Mouse (Mus musculus) heart, embryonic 11.5 days (tissue): Measurements from ENCODE around the gene Zmynd10. TPM values are rescaled to one million over a fixed set of nuclear protein-coding genes. Genes with fewer than 3 reads are reported as not detected.

Experiments used
- ATAC-seq: fragments of 200-750 bp; cut with Nextera tagmentation; replicated peaks from 2 replicates; pipeline ENCODE4 v1.8.0; 2017; ENCODE audit warnings: moderate library complexity; ENCODE audit not compliant: insufficient number of reproducible peaks, low FRiP score, low TSS enrichment
- H3K27ac ChIP-seq: fragments of 300-500 bp; sonication (generic); 2 replicates; pipeline ENCODE4 v1.5.1; 2014; ENCODE audit warnings: mild to moderate bottlenecking, low read depth, low read length
- H3K27me3 ChIP-seq: fragments of 300-500 bp; sonication (generic); 2 replicates; pipeline ENCODE4 v1.6.1; 2014; ENCODE audit warnings: mild to moderate bottlenecking, low read length, mixed read lengths; ENCODE audit not compliant: control insufficient read depth, insufficient read depth
- H3K36me3 ChIP-seq: fragments of 300-500 bp; sonication (generic); 2 replicates; pipeline ENCODE4 v1.6.1; 2014; ENCODE audit warnings: mild to moderate bottlenecking, low read length, moderate library complexity, mixed read lengths; ENCODE audit not compliant: control insufficient read depth, insufficient read depth
- H3K4me1 ChIP-seq: fragments of 300-500 bp; sonication (generic); 2 replicates; pipeline ENCODE4 v1.6.1; 2014; ENCODE audit warnings: low read length; ENCODE audit not compliant: control insufficient read depth, insufficient read depth
- H3K4me2 ChIP-seq: fragments of 300-500 bp; sonication (generic); 2 replicates; pipeline ENCODE4 v1.6.1; 2014; ENCODE audit warnings: mild to moderate bottlenecking, moderate library complexity
- H3K4me3 ChIP-seq: fragments of 300-500 bp; sonication (generic); 2 replicates; pipeline ENCODE4 v1.5.1; 2014; ENCODE audit warnings: low read depth, low read length
- H3K9ac ChIP-seq: fragments of 300-500 bp; sonication (generic); 2 replicates; pipeline ENCODE4 v1.6.1; 2014; ENCODE audit warnings: mild to moderate bottlenecking, low read depth, low read length, moderate library complexity
- H3K9me3 ChIP-seq: fragments of 300-500 bp; sonication (generic); replicated peaks from 2 replicates; pipeline ENCODE4 v1.6.1; 2016; ENCODE audit warnings: low read length; ENCODE audit not compliant: control insufficient read depth
- WGBS: fragments of 180-500 bp; shearing (Covaris S2); extraction: QIAGEN DNeasy Blood & Tissue Kit; methylation state at CpG from one replicate; pipeline ENCODE4 v1.1.7; 2014; ENCODE audit not compliant: insufficient replicate concordance; 5-methylcytosine and 5-hydroxymethylcytosine counted together
- polyA plus RNA-seq: library from polyadenylated mRNA; unstranded; fragments of >200 nt; fragmentation: Nextera tagmentation; extraction: Ambion mirVana; gene quantifications from 2 replicates; pipeline ENCODE4 v1.2.1, GENCODE M21; 2014

The Zmynd10 gene
- polyA plus RNA-seq, 1 experiment from 2014 or later, result not detected

GRCm38 (mm10) chr9:107542721-107543120, 4.4 kb upstream of the Zmynd10 start:
- 0 out of 2 replicates have a peak, but pooled peaks cover 2% of the 10 kb centered on the region for H3K27me3 ChIP-seq
- peak overlapping the region; percentile 67 for H3K9ac ChIP-seq
- 0 out of 2 replicates have a peak, but pooled peaks cover 9% of the 10 kb centered on the region for H3K36me3 ChIP-seq
- H3K9me3 ChIP-seq, result no peaks in the 10 kb centered on the region
- no peak for ATAC-seq
- peaks cover 23% of the 10 kb centered on the region for H3K4me1 ChIP-seq
- peak overlapping the region; percentile 60 for H3K4me3 ChIP-seq
- peak overlapping the region; percentile 73 for H3K4me2 ChIP-seq
- no peak overlapping the region for H3K27ac ChIP-seq
- WGBS, result 37% methylated on average over 8 of the region's 8 CpGs

- Histone ChIP-seq H3K4me2 (no peak overlapping the region; the same call in 1 of the 2 replicates), H3K4me3 (no peak overlapping the region), H3K4me1 (peaks cover 23% of the 10 kb centered on the region), H3K36me3 (0 out of 2 replicates have a peak, but pooled peaks cover 7% of the 10 kb centered on the region), H3K9ac (no peak overlapping the region), H3K27ac (no peak overlapping the region), H3K27me3 (0 out of 2 replicates have a peak, but pooled peaks cover 3% of the 10 kb centered on the region), H3K9me3 (no peaks in the 10 kb centered on the region)
- ATAC-seq, result no peak
- WGBS, result 84% methylated on average over 11 of the region's 11 CpGs
Measured at GRCm38 (mm10) chr9:107543299-107543698, 3.8 kb upstream of the Zmynd10 start.

- Histone ChIP-seq H3K4me1 (peaks cover 23% of the 10 kb centered on the region), H3K4me2 (no peak overlapping the region), H3K4me3 (no peak overlapping the region), H3K9ac (no peak overlapping the region), H3K27me3 (peaks cover 10% of the 10 kb centered on the region), H3K27ac (no peak overlapping the region), H3K9me3 (no peaks in the 10 kb centered on the region), H3K36me3 (0 out of 2 replicates have a peak, but pooled peaks cover 4% of the 10 kb centered on the region)
- 89% methylated on average over 17 of the region's 17 CpGs for WGBS
- ATAC-seq, result no peak
Measured at GRCm38 (mm10) chr9:107544196-107544700, 2.9 kb upstream of the Zmynd10 start.

GRCm38 (mm10) chr9:107544729-107545128, 2.4 kb upstream of the Zmynd10 start:
- Histone ChIP-seq H3K9me3 (no peaks in the 10 kb centered on the region), H3K36me3 (no peaks in the 10 kb centered on the region), H3K27ac (no peak overlapping the region), H3K4me1 (peaks cover 23% of the 10 kb centered on the region), H3K4me2 (no peak overlapping the region), H3K27me3 (peaks cover 14% of the 10 kb centered on the region), H3K9ac (no peak overlapping the region), H3K4me3 (no peak overlapping the region)
- WGBS, result 90% methylated on average over 12 of the region's 12 CpGs
- no peak for ATAC-seq

- H3K4me1 ChIP-seq, result peaks cover 23% of the 10 kb centered on the region
- H3K27me3 ChIP-seq, result peaks cover 17% of the 10 kb centered on the region
- no peak overlapping the region for H3K9ac ChIP-seq
- no peak overlapping the region for H3K4me2 ChIP-seq
- no peak overlapping the region for H3K27ac ChIP-seq
- no peaks in the 10 kb centered on the region for H3K36me3 ChIP-seq
- no peaks in the 10 kb centered on the region for H3K9me3 ChIP-seq
- WGBS, result 83% methylated on average over 10 of the region's 10 CpGs
- ATAC-seq, result no peak
- no peak overlapping the region for H3K4me3 ChIP-seq
Measured at GRCm38 (mm10) chr9:107545199-107545598, 1.9 kb upstream of the Zmynd10 start.

GRCm38 (mm10) chr9:107545602-107546001, 1.5 kb upstream of the Zmynd10 start:
- Histone ChIP-seq H3K9ac (no peak overlapping the region), H3K9me3 (no peaks in the 10 kb centered on the region), H3K27me3 (peaks cover 21% of the 10 kb centered on the region), H3K36me3 (no peaks in the 10 kb centered on the region), H3K27ac (no peak overlapping the region), H3K4me1 (peaks cover 24% of the 10 kb centered on the region), H3K4me2 (no peak overlapping the region), H3K4me3 (no peak overlapping the region)
- no peak for ATAC-seq
- WGBS, result 9% methylated on average over 3 of the region's 3 CpGs

GRCm38 (mm10) chr9:107547957-107548356, 859 bp downstream of the Zmynd10 start:
- no peak overlapping the region for H3K9ac ChIP-seq
- no peak overlapping the region for H3K4me3 ChIP-seq
- H3K27ac ChIP-seq, result no peak overlapping the region
- no peak overlapping the region for H3K4me2 ChIP-seq
- no peaks in the 10 kb centered on the region for H3K36me3 ChIP-seq
- no peak for ATAC-seq
- peaks cover 30% of the 10 kb centered on the region for H3K27me3 ChIP-seq
- H3K9me3 ChIP-seq, result no peaks in the 10 kb centered on the region
- H3K4me1 ChIP-seq, result peaks cover 33% of the 10 kb centered on the region
- 70% methylated on average over 5 of the region's 5 CpGs for WGBS

GRCm38 (mm10) chr9:107548820-107549219, 1.7 kb downstream of the Zmynd10 start:
- Histone ChIP-seq H3K27me3 (peaks cover 30% of the 10 kb centered on the region), H3K36me3 (no peaks in the 10 kb centered on the region), H3K27ac (no peak overlapping the region), H3K9ac (no peak overlapping the region), H3K4me3 (no peak overlapping the region), H3K4me2 (no peak overlapping the region), H3K9me3 (no peaks in the 10 kb centered on the region), H3K4me1 (peaks cover 40% of the 10 kb centered on the region)
- ATAC-seq, result no peak
- WGBS, result 86% methylated on average over 10 of the region's 10 CpGs
